Mouse (Mus musculus) neural tube, embryonic 10.5 days (tissue): ENCODE results near the gene Smad3.

ENCODE experiments used
- DNase-seq: peaks from one replicate; pipeline ENCODE4 v3.0.0-alpha.2; 2017; ENCODE audit warnings: low spot score; ENCODE audit errors: extremely low spot score

Smad3 gene

DNA sequence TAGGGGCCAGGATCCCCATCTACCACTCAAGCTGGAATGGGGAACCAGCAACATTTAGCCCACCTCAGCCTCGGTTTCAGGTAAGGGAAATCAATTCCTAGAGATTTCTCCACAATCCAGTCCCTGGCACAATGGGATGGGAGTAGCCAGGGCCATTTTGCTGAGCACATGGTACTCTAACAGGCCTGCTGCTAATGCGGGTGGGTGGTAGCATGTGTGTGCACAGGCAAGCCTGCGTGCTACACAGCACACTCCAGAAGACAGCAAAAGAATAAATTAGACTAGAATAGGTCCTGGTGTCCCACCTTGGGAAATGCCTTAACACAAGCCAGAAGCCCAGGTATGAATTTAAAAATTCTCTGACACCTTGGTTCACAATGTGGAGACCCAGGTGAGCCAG lies 10.8 kb downstream of the Smad3 start:
- no peak for DNase-seq

GRCm38 (mm10) chr9:63745821-63746632 lies 11.8 kb downstream of the Smad3 start:
- DNase-seq = no peak

DNA sequence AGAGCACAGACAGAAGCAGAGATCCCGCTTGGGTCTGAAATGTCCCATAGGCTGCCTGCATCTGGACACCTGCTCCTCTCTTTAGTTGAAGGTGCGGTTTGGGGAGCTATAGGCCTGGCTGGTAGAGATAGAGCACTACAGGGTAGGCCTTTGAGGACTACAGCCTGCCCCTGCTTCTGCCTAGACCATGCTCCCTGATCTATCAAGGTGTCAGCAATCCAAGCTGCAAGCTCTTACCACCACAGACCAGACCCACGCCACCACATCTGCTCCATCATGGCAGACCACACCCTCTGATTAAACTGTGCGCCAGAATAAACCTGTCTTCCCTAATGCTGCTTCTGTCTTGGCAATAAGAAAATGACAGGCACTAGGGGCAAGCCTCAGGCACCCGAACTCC lies 13.2 kb downstream of the Smad3 start:
- no peak for DNase-seq

GRCm38 (mm10) chr9:63743775-63744174 lies 14.0 kb downstream of the Smad3 start:
- no peak for DNase-seq

DNA sequence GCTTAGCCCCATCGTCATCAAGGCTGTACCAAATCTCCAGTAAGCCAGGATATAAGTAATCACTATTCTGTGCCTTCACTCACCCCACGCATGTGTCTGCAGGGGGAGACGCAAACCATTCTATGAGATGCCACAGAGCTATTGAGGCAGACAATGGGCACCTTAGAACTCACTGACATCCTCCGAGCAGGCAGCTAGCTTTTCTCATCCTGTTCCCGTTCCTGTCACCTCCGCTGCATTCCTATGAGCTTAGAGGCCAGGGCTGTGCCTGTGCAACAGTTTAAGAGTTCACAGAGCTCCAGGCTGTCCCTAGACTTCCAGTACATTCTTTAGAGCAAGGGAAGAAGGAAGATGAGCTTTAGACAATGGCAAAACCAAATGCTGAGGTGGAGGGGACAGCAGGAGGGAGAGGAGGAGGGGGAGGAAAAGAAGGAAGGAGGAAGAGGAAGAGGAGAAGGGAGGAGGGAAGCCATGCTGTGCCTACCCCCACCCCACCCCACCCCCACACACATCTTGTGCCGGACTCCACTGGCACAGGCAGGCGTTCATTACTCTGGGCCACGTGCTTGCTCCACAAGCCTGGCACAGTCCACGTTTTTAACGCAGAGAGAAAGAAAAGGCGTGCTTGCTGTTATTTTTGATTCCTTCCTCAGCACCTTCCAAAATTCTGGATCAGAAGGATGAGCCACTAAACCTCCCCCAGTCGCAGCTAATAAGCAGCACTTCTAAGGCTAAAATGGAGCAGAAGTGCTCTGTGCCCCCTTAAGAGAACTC lies 14.7 kb downstream of the Smad3 start:
- no peak for DNase-seq

DNA sequence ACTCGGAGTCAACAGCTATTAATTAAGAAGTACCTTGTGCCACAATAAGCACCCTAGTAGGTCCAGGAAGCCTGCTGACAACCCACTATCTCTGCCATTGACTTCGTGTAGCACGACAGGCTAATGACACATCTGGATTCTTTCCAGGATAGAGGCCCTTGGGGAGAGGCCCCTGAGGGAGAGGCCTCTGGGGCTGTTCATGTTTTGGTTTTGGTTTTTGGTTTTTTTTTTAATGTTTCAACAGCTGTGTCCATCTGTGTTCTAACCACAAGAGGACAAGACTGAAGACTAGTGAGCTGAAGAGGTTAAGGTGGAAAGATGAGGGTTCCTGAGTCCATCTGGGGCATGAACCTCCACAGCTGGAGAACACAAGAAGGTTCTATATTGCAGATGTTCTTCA lies 15.5 kb downstream of the Smad3 start:
- no peak for DNase-seq

- DNase-seq = no peak
Observed at GRCm38 (mm10) chr9:63741792-63742191, 16.0 kb downstream of the Smad3 start.

- no peak for DNase-seq
Observed at GRCm38 (mm10) chr9:63740320-63740841, 17.4 kb downstream of the Smad3 start.

GRCm38 (mm10) chr9:63738830-63739229 lies 19.0 kb downstream of the Smad3 start:
- no peak for DNase-seq

- no peak for DNase-seq
Observed at GRCm38 (mm10) chr9:63738086-63738701, 19.6 kb downstream of the Smad3 start.

GRCm38 (mm10) chr9:63737426-63737931 lies 20.3 kb downstream of the Smad3 start:
- DNase-seq = no peak

GRCm38 (mm10) chr9:63734261-63734660 lies 23.5 kb downstream of the Smad3 start:
- DNase-seq = no peak

DNA sequence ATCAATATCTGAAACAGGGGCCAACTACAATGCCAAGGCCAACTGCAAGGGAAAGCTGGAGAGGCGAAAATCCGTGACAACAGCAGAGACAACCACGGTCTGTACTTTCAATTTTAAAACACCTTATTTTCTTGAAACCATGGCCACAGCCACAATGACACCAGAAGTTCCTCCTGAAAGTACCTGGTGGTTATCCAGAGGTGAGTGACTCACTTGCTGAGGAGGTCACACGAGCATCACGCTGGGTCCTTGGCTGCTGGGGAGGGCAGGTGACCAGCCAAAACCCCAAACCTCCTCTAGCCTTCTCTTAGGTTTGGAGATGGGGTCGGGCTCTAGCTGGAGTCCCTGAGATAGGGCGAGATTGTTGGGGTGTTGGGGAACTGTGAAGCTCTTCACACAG lies 25.1 kb downstream of the Smad3 start:
- no peak for DNase-seq

DNA sequence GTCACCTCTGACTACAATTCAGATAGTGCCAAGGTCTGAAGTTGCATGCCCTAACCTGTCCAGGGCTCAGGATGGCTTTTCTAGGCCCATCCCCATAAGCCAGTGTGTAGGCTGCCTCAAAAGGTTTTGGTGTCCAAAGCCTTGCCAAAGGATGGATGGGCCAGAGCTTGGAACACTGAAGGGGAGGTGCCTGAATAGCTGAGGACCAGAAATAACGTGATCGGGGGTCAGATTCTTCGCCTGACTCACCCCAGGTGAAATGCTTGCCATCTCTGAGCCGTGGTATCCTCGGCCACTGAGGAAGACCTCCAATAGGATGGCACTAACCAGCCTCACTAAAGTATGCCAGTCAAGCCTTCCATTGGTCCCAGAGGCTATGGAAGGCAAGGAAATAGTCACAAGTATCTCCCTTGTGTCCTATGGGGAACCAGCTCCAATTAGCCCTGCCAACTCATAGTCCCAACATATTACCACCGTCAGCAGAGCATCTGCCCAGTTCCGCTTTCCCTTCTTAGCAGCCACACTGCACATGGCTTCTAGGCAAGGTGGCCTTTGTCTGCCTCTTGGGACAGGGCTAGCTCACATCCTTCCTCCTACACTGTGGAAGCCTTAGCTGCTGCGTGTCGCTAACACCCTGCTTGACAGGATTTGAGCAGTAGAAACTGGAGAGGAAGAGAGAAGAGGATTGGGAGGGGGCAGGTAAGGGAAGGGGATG lies 26.5 kb downstream of the Smad3 start:
- DNase-seq = no peak

DNA sequence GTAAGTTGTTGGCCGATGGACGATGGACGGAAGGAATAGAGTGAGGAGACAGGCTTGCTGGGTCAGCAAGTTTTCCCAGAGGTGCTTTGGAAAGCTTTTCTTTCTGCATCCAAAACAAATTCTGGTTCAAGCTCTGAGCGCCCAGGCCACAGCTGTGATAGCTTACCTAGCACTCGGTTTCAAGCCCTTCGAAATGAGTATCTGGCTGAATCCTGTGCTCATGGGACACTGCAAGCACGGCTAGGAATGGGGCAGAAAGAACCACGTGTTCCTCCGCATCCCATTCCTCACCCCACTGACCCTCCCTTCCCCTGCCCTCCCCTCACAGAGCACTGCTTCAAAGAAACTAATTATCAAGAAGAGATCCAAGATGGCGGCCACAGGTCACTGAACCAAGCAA lies 28.8 kb downstream of the Smad3 start:
- DNase-seq = no peak

GRCm38 (mm10) chr9:63727070-63727469 lies 30.7 kb downstream of the Smad3 start:
- no peak for DNase-seq

DNA sequence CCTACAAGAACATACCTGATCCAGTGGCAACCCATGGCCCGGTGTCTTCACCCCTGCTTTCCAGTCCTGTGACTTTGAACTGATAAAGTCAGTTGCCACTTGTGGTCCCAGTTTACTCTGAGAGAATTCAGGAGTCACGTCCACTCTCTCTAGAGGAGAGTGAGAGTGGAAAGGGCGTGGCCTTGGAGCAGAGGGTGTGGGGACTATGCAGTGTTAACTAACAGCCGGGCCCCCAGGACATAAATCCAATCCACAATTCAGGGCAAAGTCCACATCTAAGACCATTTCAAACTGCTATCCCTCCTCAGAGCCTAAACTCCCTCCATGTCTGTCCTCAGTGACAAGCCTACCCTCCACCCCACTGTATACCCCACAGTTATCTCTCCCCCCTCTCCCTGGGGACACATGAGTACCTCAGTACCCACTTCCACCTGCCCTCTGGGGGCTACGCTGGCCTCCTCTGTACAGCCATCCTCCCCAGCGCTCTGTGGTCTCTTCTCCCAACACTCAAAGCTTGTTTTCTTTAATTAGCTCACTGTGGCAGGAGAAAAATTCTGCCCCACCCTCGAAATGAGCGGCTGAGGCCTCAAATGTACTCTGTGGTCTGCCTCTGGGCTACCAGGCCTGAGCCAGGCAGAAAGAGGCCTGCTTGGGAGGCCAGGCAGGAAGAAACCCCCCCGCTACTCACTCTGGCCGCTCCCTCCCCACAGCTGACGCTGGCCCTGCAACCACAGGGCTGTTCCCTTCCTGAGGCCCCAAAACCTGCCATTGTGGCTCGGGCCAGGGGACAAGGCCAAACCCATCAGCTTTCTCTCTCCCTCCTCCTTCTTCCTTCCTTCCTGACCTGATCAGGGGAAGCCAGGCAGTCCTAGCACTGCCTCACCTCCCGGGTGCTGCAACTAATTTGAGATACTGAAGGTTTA lies 31.4 kb downstream of the Smad3 start:
- no peak for DNase-seq

DNA sequence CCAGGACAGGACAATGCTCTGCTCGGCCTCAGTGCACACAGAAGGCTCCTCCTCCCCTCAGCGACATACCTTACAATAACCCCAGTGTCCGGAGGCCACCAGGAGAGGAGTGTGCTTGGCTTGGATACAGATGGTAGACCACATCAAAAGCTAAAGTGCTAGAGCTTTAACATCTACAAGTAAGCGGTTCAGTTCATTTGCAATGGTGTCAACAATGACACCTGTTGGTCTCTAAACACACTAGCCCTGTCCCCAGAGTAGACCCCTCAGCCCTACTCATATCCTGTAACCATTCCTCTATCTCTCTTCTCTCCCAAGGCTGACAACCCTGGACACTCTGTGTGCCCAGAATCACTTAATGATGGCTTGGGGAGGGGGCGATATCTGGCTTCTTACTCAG lies 33.0 kb downstream of the Smad3 start:
- no peak for DNase-seq

- no peak for DNase-seq
Observed at GRCm38 (mm10) chr9:63722918-63723317, 34.9 kb downstream of the Smad3 start.

DNA sequence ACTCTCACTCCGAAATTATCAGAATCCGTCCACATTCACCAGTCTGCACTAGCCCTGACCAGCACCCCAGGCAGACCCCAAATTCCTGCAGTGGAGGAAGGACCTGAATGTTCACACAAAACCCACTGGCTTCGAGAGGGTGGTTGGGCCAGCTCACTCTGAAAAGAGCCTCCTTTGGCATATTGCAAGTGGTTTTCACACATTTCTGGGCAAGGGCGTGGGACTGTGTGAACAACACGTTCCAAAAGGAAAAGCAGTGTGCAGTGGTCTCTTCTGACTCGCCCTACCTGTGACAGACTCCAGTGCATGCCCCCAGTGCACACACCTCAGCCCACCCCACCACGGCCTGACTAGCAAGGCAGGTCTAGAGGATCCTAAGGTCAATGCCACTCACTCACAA lies 35.4 kb downstream of the Smad3 start:
- no peak for DNase-seq
